Mouse (Mus musculus): ENCODE data around the gene Pak1ip1.

DNA sequence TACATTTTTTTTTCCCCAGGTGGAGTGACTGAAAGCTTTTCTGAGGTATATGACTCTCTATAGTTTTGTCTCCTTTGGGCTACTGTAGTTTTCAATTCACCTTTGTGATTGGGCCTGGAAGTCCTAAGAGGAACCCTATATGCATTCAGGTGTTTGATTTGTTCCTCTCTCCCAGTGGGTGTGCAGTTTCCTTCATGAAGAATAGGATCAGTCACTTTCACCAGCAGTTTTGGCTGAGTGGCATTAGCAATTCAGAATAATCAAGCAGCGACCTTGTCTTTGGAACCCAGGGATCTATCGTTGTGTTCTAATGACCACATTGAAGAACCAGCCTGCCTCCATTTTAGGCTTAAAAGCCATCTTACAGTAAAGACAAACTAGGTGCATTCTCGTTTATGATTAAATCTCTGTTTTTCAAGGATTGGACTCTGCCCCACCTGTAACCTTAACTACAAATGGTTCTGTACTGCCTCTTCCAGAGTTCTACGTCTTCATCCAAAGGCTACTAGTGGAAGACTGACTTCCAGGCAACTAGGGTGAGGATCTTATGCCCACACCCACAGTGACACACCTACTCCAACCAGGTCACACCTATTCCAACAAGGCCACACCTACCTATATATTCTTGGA is 30.9 kb upstream of the Pak1ip1 start:
- TF ChIP-seq CTCF (IDR thresholded peaks at IDR 0.05) (no peak), EP300 (IDR thresholded peaks at IDR 0.05) (no peak)

All from lung, postnatal 0 days (tissue).